Mouse (Mus musculus) liver, embryonic 14.5 days (tissue): Measurements from ENCODE around the gene Stag1.

ENCODE experiments used
- CTCF ChIP-seq: IDR thresholded peaks from 2 replicates; pipeline ENCODE4 v1.5.1; 2016; ENCODE audit warnings: antibody characterized with exemption, low read depth, control low read depth
- EP300 ChIP-seq: IDR thresholded peaks from 2 replicates; pipeline ENCODE4 v1.6.1; 2016; ENCODE audit warnings: antibody characterized with exemption, low read depth

- no peak for TF ChIP-seq CTCF
- TF ChIP-seq EP300, result no peak
Observed at GRCm38 (mm10) chr9:100590462-100590861, 7.1 kb upstream of the Stag1 start.
